Mouse (Mus musculus): Measurements from ENCODE around the gene Ttc30b.

GRCm38 (mm10) chr2:75963211-75963840, 24.9 kb upstream of the Ttc30b start:
- TF ChIP-seq CTCF (IDR thresholded peaks at IDR 0.05; ENCODE audit: extremely low read depth, insufficient read depth, insufficient read length, insufficient replicate concordance) (no peak), POLR2A (IDR thresholded peaks at IDR 0.05; ENCODE audit: low read depth, low read length) (no peak)

Measured in spleen, adult 2 months (tissue).